In genomic region chr6:94697423-94697822, GRCm38 (mm10) we compare ENCODE assay signal across 11 mouse cellular contexts. TPM values are rescaled to one million over a fixed set of nuclear protein-coding genes. Genes with fewer than 3 reads are reported as not detected.
DNase-seq lines count a peak whose midpoint lies in the region; ATAC-seq and TF ChIP-seq lines count a peak whose summit lies in the region.
"Had no signal": no experiment of that assay in that cellular context is flagged by ENCODE, and none has a peak within 500 bp of the region (broad histone marks: within the 10 kb centered on the region; RNA-seq: fewer than 3 reads in every experiment).

No protein-coding gene starts in this region.

- H3K36me3 ChIP-seq in G1E (replicated peaks): peaks cover 10% of the 10 kb centered on the region
- no peaks in the 10 kb centered on the region for H3K36me3 ChIP-seq in hindbrain, embryonic 10.5 days
- H3K36me3 ChIP-seq in midbrain, embryonic 10.5 days: no peaks in the 10 kb centered on the region

- peaks cover 58% of the 10 kb centered on the region for H3K4me1 ChIP-seq in G1E (ENCODE audit: insufficient read depth, low read depth, low read length)
- peaks cover 93% of the 10 kb centered on the region for H3K4me1 ChIP-seq in hindbrain, embryonic 10.5 days (replicated peaks)
- peaks cover 95% of the 10 kb centered on the region for H3K4me1 ChIP-seq in midbrain, embryonic 10.5 days

- peaks cover 6% of the 10 kb centered on the region for H3K27me3 ChIP-seq in G1E (ENCODE audit: insufficient read depth, low read length)
- H3K27me3 ChIP-seq in hindbrain, embryonic 10.5 days (ENCODE audit: insufficient read depth, poor library complexity, severe bottlenecking): peaks cover 8% of the 10 kb centered on the region; the same call in 1 of the 2 replicates
- H3K27me3 ChIP-seq in midbrain, embryonic 10.5 days (ENCODE audit: low read depth, poor library complexity, severe bottlenecking): peaks cover 10% of the 10 kb centered on the region
- H3K27me3 ChIP-seq: CH12.LX had no signal

- no peak for TF ChIP-seq CTCF in gastrocnemius, adult 2 months (IDR thresholded peaks at IDR 0.05)
- TF ChIP-seq CTCF in G1E (IDR thresholded peaks at IDR 0.05; ENCODE audit: low read depth, low read length): no peak

- intact Hi-C loops in gastrocnemius, adult 2 months (cut with DNase I): no loop called here
- intact Hi-C loops in gastrocnemius, postnatal 36 days (cut with DNase I): no loop called here

- peak overlapping the region; percentile 98 for H3K27ac ChIP-seq in gastrocnemius, adult 2 months
- no peak overlapping the region for H3K27ac ChIP-seq in hindbrain, embryonic 10.5 days
- H3K27ac ChIP-seq in midbrain, embryonic 10.5 days (replicated peaks): no peak overlapping the region

- H3K9me3 ChIP-seq in G1E (replicated peaks): peaks cover 9% of the 10 kb centered on the region
- H3K9me3 ChIP-seq in hindbrain, embryonic 10.5 days: no peaks in the 10 kb centered on the region
- no peaks in the 10 kb centered on the region for H3K9me3 ChIP-seq in midbrain, embryonic 10.5 days (replicated peaks)

- peak overlapping the region; percentile 98 for H3K4me3 ChIP-seq in gastrocnemius, adult 2 months
- peak overlapping the region; percentile 56; the same call in 1 of the 2 replicates for H3K4me3 ChIP-seq in G1E (ENCODE audit: low read depth, low read length)
- peak overlapping the region; percentile 89 for H3K4me3 ChIP-seq in hindbrain, embryonic 10.5 days
- peak overlapping the region; percentile 97 for H3K4me3 ChIP-seq in midbrain, embryonic 10.5 days

- 63% methylated on average over 1 of the region's 1 CpGs for WGBS in hindbrain, embryonic 10.5 days
- 72% methylated on average over 1 of the region's 1 CpGs for WGBS in midbrain, embryonic 10.5 days

- no peak for ATAC-seq in G1E (ENCODE audit: extremely low read depth, insufficient number of reproducible peaks, low FRiP score, poor library complexity, severe bottlenecking)

- no peak for DNase-seq in gastrocnemius, adult 2 months
- no peak for DNase-seq in gastrocnemius, postnatal 36 days
- DNase-seq in G1E (ENCODE audit: low spot score): no peak
- no peak for DNase-seq in hindbrain, embryonic 10.5 days (ENCODE audit: low spot score)
- DNase-seq in midbrain, embryonic 10.5 days (ENCODE audit: low spot score): no peak
- DNase-seq in thymus, postnatal 10 days (ENCODE audit: low spot score in 2 of 2): no peak
- no peak for DNase-seq in urinary bladder, postnatal 25 days (ENCODE audit: low spot score)
- no peak for DNase-seq in left cerebral cortex, adult 18-20 months (ENCODE audit: low spot score in 2 of 2)
- DNase-seq: adrenal gland, postnatal 14 days; kidney, adult 8-10 months had no signal

RNA-seq across cellular contexts. Expression of gene Lrig1, which starts 2.5 kb away (rescaled TPM):
- total RNA-seq in gastrocnemius, adult 2 months (2021): 10 to 100 TPM; 38.9 to 57.9 TPM
- 10 to 100 TPM; 49.2 to 51.2 TPM for total RNA-seq in gastrocnemius, postnatal 36 days (2021)
- total RNA-seq in G1E (2014; fragmentation: Nextera tagmentation): 19.8 and 23.6 TPM in 2 replicates
- 9.7 and 12.0 TPM in 2 replicates for total RNA-seq in G1E (2017)
- 5.9 and 7.0 TPM in 2 replicates for polyA plus RNA-seq in G1E (2012)
- 12.7 and 14.4 TPM in 2 replicates for polyA plus RNA-seq in hindbrain, embryonic 10.5 days (2016; fragmentation: Nextera tagmentation; extraction: Ambion mirVana)
- polyA plus RNA-seq in midbrain, embryonic 10.5 days (2016; fragmentation: Nextera tagmentation; extraction: Ambion mirVana): 13.4 and 13.9 TPM in 2 replicates
- 10 to 100 TPM; 22.6 to 31.6 TPM for total RNA-seq in left cerebral cortex, adult 18-20 months (2021)
- total RNA-seq: CH12.LX had no signal
